Mouse (Mus musculus) ZHBTc4 (cell line): ENCODE data around the gene B3gnt7.

Source experiments
- DNase-seq: peaks from one replicate; pipeline ENCODE4 v3.0.0-alpha.2; 2011; ENCODE audit warnings: low read depth, low spot score

Gene B3gnt7

GRCm38 (mm10) chr1:86343969-86344861 is 41.6 kb downstream of the B3gnt7 start:
- DNase-seq: peak; percentile 22

GRCm38 (mm10) chr1:86345069-86345468 is 42.4 kb downstream of the B3gnt7 start:
- peak; percentile 13 for DNase-seq

- no peak for DNase-seq
These were observed 43.3 kb downstream of the B3gnt7 start for GRCm38 (mm10) chr1:86345956-86346355.

GRCm38 (mm10) chr1:86346851-86347715 is 44.5 kb downstream of the B3gnt7 start:
- peak; percentile 32 for DNase-seq

- DNase-seq: peak; percentile 13
These were observed 45.0 kb downstream of the B3gnt7 start for GRCm38 (mm10) chr1:86347716-86348045.

GRCm38 (mm10) chr1:86348083-86348482 is 45.5 kb downstream of the B3gnt7 start:
- peak; percentile 36 for DNase-seq

- DNase-seq: peak; percentile 92
These were observed 46.2 kb downstream of the B3gnt7 start for GRCm38 (mm10) chr1:86348801-86349200.

- no peak for DNase-seq
These were observed 46.6 kb downstream of the B3gnt7 start for GRCm38 (mm10) chr1:86349201-86349600.

- peak; percentile 47 for DNase-seq
These were observed 47.1 kb downstream of the B3gnt7 start for GRCm38 (mm10) chr1:86349696-86350095.

GRCm38 (mm10) chr1:86350576-86350975 is 47.9 kb downstream of the B3gnt7 start:
- DNase-seq: peak; percentile 19

- no peak for DNase-seq
These were observed 51.6 kb downstream of the B3gnt7 start for GRCm38 (mm10) chr1:86354186-86354585.
